Mouse (Mus musculus): ENCODE data around the gene Npas2.

Gene Npas2

DNA sequence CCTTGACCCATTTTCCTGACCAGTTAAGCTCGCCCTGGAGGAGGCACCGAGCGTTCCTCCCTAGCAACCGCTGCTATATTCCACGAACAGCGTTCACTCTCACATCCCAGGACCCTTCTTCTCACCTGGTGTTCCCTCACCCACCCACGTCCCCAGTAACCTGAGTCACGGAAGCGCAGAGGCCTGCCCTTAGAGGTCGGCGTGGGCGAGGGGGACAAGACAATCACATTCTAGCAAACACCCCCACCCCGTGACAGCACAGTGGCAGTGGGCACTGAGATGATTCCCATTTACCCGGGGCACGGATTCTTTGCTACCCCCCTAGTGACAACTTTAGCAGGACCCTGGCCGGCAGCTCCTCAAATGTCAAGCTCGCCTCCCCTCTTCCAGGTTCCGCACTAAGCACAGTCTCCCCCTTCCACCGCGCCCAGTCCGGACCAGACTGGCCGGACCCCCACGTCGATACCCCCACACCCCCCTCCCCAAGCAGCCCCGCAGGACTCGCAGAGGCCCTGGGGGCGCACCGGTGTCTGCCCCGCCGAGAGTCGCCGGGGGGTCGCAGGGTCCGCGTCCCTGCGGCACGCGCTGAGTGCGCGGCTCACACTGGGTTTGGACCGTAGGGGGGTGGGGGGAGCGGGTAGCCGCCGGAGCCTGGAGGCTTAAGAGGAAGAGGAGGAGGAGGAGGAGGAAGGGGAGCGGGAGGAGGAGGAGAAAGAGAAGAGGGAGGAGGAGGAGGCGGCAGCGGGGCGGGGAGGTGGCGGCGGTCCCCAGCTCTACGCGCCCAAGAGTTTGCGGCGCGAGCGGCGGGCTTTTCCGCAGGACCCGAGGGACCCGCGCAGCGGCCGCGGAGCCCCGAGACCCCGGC is at the start of gene Npas2:
Gene Npas2, plus strand, starts transcription at position 735 of the 865 bp plus-strand sequence.
- peak; percentile 25 for DNase-seq

DNA sequence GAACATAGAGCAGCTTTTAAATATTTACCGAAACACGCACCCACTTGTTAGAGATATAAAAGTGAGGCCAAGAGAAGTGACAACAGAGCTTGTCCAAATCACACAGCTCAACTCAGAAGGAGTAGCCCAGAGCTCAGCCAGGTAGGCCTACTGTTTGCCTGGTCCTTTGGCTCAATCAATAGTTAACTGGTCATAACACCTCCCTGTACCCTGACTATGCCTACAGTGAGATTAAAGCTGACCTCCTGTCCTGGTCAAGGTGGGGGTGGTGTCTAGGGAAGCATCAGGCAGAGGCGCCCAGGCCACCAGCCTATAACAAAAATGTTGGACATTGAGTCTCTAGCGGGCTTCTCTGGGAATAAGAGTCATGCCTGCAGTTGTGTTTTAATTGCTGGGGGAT is 36.8 kb upstream of the Npas2 start:
- DNase-seq: no peak

DNA sequence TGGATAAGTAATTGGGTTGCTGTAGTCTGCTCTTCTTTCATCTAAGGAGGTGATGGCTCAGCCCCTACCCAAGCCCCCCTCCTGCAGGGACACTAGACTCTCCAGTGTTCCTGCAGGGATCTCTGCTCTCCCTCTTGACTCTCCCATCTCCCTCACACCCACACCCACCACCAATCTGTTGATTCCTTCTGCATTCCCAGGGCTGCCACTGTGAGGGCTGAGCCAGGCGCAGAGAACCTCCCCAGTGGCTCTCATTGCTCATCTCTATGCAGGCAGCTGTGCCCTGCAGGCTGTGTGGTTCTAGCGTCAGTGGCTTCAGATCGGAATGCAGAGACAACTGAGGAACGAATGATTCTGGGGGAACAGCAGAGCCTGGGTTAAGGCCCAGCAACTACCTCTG is 33.4 kb upstream of the Npas2 start:
- no peak for DNase-seq

DNA sequence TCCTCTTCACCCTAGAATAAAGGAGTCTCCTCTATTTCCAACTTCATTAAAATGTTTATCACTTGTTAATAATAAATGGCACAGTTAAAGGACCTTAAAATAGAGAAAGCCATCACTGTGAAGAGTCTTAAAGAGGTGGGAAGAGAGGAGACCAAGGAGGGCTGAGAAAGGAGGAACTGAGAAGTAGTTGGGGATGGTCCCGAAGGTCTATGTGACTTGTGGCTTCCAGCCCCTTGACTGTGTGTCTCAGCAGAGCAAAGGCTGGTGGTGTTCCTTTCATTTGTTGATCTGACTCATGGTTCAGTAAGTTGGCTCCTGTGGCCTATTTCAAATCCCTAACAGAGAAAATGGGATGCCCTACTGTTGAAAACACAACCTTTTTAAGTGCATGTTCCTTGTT is 30.5 kb upstream of the Npas2 start:
- DNase-seq: no peak

DNA sequence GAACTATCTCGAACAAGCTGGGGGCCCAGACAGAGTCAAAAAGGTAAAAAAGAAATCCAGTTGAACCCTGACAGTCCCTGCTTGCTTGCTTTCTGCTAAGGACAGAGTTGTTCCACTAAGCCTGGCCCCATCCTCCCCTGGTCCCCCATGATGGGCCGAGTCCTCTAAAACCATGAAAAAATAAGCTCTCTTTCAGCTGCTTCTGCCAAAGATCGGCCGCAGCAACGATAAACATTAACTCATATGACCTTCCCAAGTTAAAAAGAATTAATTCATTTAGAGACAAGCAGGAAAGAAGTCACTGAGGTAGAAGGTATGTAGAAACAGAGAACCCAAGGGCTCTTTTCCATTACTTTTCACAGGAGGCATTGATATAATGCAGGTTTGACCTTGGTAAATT is 16.8 kb upstream of the Npas2 start:
- DNase-seq: no peak

DNA sequence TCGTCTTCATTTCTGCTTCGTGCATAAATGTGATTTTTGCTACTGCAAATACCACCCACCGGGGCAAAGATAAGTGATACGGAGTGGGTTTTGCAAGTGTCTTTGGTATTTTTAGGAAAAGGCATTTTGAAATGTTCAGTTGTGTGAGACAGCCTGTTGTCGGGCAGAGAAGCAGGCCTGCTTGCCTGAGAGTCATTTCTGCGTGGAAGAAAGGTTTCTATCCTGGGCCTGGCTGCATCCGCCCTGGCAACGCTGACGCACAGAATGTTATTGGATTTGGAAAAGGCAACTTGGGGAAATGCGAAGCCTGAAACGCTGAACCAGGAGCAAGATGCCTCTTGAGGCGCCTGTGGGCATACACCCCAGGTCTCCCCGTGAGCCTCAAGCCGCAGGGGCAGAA is 16.3 kb upstream of the Npas2 start:
- DNase-seq: no peak

DNA sequence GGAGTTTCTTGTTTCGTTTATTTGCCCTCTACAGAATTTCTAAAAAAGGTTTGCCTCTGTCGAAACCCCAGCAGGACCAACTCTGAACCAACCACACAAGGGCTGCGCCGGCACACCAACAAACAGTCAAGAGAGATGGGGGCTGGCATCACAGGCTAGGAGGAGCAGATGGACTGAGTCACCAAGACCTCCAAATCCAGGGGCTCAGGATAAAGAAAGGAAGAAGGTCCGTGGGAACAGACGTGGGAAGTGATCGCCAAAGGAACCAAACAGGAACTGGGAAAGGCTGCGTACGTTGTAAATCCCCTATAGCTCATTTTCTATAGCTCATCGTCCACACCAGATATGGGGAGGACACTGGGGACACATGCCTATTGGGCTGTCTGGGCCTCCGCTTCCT is 13.7 kb upstream of the Npas2 start:
- no peak for DNase-seq

DNA sequence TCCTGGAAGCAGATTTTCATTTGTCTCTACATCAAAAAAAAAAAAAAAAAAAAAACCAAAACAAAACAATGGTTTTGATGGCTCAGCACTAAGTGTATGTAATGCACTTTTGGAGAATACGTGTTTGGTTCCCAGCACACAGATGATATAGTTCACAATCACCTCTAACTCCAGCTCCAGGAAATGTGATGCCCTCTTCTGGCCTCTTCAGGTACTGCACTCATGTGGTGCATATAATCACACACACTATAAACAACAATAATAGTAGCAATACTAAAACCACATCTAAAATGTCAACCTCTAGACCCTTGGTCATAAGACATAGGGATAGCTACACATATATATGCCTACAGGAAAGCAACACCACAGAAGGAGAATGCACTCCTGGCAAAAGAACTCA is 13.0 kb upstream of the Npas2 start:
- DNase-seq: no peak

DNA sequence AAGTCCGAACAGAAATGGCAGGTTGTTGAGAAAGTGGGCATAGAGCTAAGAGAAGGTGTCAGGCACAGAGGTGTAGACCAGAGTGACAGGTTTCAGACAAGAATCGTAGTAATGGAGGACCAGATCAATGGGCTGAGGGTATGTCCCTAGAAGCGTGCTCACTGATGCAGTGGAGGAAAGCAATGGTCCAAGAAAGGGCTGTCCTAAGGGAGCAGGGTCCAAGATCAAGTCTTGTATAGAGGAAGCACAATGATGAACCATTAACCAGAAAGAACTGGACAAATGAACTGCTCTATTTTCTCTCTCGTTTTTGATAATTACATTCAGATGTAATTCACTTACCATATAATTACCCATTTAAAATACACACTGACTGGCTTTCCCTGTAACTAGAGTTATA is 11.6 kb upstream of the Npas2 start:
- no peak for DNase-seq

DNA sequence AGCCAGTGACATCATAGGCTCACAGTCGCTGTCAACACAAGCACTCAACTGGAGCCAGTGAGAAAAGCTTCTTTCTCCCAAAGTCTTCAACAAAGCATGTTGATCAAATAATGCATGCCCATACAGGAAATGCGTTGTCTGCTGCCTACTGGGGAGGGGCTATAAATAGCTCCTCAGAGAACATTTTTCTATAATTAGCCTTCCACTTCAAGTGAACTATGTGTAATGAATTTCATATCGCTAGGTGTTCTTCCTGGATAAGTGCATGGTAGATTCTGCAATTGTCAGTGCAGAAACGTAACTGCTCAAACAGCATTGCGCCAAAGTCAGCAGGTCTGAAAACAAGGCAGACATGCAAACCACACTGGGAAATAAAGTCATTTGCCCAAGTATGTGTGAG is 7.7 kb upstream of the Npas2 start:
- DNase-seq: no peak

DNA sequence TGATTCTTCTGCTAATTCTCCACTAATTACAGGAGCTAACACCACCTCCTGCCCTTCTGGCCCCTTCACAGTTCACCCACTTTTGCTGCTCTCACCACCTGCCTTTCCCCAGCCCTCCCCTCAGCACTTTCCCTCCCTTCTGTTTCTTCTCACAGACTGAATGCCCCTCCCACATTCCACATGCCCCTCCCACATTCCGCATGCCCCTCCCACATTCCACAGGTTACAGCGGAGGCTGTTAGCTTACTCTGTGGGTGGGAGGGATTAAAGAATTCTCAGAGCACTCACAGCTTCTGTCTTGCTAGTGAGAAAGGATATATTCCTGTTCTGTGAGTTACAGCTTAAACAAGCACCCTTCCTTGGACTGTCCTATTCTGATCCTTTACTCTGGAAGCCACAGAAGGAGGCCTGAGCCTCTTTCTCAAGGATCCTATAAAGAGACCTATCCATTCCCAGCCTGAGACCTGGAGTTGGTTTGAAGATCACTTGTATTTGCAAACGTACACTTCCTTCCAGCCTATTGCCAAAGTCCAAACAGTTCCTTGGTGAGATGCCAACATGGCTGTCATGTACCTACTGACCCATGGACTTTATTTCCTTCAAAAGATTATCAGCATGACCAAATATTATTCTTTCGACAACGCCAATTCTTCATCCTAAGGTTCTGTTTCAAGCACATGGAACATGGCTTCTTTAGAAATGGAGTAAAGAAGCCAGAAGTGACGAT is 6.7 kb upstream of the Npas2 start:
- peak; percentile 56 for DNase-seq

DNA sequence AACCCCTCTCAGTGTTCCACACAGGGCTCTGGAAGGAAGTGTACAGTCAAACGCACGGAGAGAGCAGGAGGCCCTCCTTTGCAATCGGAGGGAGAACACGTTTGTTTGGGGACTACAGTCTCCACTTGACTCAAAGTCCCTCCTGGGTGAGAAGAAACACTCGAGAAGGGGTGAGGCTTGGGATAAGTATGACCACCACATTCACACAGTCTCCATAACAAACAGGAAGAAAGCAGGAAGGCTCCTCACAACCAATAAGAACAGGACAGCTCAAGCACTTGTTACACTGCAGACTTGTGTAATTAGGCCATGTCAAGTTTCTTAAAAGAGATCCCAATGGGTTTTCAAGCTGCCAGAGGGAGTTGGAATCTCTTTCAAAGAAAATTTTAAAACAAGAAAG is 2.4 kb upstream of the Npas2 start:
- no peak for DNase-seq

DNA sequence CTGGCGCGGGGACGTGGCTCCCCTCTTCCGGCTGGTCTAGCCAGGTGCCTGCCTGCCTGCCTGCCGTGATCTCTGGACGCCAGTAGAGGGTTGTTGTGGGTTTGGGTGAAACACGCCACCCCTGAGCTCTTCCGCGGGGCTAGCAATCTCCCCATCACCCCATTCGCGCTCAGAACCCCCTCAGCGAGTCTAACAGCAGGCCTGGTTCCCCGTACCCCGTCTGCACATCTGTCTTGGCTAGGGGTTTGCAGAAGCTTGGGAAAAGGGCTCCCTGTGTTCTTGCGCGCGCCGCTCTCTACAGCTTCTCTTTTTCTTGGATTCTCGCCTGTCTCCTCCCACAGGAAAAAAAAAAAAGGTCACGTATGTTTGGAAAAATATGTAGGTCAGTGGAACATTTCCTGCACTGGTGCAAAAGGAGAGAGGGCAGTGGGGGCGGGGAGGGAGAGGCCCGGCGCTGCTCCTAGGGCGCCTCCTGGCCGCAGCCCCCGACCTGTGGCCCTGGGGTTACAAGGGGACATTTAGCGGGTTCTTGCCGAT is 1.0 kb upstream of the Npas2 start:
- peak; percentile 81 for DNase-seq

DNA sequence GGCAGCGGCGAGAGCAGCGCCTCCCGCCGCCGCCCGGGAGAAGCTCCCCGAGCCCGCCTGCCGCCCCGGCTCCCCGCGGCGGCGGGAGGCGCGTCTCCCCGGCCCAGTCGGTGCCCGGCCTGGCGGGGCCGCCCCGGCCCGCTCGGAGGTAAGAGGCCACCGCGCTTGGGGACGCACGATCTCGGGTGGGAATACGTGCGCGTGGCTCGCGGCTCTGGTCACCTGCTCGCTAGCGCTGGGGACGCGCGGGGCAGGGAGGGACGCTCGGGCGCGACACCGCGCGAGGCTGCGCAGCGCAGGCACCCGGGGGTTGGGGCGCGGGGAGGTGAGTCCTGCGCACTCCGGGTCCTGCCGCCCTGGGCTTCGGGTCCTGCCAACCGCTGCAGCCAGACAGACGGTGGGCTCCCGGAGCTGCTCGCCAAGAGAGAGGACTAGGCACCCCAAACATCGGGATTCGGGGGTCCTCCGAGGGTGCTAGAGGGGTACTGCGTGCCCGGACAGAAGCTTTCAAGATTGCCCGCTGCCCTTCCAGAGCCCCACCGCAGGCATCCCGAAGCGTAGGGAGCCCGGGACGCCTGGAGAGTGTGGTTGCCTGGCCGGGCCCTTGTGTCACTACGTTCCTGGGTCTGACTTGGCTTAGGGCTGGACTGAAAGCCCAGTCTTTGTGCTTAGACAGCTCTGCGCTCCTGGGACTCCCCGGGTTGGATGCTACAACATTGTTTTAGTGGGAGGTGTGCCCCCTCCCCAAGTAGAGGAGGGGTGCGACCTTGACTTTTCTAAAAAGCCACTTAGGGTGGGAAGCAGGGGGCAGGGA is 538 bp downstream of the Npas2 start:
- DNase-seq: peak; percentile 22

DNA sequence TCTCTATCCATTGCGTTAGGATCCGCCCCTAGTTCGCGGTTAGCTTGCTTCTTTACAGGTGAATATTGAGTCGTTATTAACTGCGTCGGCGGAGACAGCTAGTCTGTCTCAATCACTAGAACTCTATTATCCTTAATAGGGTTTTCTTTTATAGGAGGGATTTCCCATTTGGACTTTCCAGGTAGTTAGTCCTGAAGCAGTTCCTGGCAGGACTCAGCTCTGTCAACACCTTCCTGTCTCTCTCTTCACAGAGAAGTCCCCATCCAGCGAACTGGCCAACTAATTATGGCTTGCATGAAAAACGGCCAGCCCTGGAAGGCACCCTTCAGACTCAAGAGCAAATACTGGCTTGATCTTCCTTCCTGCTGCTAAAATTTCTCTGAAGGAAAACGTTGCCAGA is 1.4 kb downstream of the Npas2 start:
- DNase-seq: no peak

DNA sequence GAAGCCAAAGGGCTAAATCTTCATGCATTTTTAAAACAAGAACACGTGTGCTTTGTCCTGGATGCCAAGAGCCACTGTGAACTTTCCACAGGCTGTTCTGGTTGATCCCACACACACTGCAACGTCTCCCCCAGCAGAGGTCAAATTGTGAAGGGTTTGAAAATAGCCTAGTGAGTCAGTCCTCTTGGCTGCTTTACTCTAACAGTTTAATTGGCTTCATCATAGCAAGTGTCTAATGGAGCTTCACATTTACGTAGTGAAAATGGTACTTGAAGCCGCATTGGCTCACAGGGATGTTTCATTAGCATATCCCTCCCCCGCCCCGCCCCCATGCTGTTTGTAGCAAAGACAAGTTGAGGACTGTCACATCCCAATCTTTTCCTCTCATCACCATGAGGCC is 2.6 kb downstream of the Npas2 start:
- DNase-seq: no peak

DNA sequence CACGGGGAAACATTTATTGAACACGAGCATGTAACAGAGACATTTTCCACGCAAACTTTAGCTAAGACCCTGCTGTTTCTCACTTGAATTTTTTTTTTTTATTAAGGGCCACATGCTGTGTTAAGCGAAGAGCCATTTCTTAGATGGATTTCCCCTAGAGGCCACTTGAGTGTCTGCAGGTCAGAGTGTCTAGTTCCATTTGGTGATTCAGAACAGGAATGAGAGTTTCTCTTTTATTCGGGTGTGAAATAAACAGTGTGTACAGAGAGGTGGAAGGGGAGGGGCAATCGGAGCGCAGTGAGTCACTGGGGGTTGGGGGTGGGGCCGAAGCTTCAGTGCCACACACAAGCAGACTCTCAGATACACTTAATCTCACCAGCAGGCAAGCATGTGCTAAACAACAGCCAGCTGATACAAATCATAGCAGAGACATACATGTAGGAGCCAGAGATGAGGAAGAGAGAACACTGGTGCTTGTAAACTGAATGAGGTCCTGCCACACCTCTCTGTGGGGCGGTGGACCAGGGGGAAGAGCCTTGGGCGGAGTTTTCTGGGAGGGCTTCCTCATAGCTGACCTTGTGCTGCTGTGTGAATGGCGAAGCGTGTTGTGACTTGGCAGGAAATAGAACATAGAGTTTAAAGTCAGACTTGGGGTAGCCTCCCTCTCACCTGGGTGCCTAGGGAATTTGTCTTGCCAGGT is 3.3 kb downstream of the Npas2 start:
- DNase-seq: peak; percentile 54

DNA sequence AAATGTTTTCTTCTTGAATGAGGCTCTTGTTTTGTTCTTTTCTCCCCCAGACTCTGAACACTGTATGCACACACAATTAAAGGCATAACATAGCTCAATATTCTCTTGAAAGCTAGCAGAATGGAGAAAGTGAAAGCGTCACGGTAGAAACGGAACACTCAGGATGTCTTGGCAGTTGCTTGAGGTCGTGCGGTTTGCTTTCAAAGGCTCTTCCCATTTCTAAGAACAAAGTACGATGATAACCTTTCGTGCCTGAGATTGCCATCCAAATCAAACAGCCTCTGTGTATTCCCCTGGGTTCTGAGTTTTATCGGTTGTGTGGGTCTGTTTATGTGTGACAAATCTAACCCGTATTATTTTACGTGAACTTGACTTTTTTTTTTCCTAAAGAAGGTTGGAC is 11.5 kb downstream of the Npas2 start:
- no peak for DNase-seq

DNA sequence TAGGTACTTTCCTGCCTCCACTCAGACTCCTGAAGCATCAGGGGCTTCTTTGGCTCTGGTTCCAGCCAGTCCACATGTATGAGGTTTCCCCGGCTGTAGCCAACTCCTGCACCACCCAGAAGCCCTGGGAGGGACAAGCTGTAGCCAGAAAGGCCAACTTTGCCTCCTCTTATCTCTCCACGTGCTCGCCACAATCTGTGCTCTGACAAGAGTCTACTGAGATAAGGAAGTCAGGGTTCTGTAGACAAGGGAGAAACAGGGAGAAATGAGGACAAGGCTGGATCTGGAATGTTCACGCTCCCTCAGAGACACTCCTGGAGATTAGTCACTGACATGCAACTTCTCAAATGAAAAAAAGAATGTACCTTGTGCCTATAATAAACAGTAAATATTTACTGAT is 12.2 kb downstream of the Npas2 start:
- DNase-seq: no peak

DNA sequence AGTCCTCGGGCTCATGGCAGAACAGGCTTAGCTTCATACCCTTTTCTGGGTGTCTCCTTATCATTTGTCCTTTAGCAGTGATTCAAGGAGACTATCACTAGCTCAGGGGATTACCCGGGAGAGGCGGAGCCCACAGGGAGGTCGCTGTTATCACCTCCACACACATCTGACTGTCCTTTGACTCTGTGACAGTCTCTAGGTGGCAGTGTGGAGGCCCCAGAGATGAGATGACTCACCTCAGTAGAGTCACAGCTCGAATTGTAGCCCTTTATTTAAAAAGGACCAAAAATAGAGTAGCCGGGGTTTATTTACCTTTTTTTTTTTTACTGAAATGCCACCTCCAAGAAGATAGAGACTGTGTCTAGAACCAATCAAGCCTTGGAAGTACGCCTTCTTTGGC is 13.4 kb downstream of the Npas2 start:
- peak; percentile 28 for DNase-seq

DNA sequence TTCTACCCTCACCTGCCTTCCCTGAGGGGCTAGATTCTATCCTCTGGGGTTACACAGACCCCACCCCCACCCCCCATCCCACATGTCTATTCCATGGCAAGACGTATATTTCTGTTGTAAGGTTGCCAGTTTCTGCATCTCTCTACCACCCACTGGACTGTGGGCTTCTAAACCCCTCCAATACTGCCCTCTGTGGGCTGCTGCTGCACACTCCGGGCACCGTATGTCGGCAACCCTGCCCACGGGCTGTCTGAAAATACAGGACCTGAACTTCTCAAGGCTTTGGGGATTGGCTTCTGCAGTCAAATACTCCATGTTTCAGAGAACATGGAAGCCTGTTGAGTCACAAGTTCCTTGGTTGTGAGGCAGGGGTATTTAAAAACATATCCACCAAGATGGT is 17.4 kb downstream of the Npas2 start:
- DNase-seq: no peak

DNA sequence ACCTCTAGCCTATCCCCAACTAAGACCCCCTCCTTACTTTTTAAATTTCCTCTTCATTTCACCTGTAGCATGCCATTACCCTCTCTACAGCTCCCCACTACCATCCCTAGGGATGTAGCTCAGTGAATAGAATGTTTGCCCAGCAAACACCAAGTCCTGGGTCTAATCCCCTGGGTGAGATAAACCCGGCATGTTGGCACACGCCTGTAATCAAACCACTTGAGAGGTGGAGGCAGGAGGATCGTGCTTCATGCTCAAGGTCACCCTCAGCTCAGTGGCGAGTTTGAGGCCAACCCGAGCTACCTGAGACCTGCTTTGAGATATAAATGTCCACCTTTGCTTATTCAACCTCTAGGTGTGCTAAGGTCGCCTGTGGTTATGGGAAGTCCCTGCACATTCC is 19.5 kb downstream of the Npas2 start:
- DNase-seq: no peak

DNA sequence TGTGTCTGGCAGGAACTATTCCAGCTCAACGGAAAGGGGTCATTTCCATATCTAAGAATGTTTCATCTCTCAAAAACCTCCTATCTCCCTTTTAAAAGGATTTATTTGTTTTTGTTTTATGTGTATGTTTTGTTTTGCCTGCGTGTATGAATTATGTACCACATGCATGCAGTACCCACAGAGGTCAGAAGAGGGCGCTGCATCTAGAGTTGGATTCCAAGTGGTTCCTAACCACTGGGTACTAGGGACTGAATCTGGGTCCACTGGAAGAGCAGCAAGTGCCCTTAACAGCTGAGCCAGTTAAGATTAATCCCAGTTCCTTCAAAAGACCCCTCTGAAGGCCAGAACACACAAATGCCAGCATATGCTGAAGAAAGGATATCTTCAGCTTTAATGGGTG is 24.1 kb downstream of the Npas2 start:
- DNase-seq: no peak
